Mouse (Mus musculus) ovary, adult 18-20 months (tissue): ENCODE measurements around the gene Nabp2.
A peak's percentile ranks its signal among the peaks of the same experiment; 100 is the strongest.

Source experiments
- DNase-seq: peaks from one replicate; pipeline ENCODE4 v3.0.0; 2022; ENCODE audit warnings: low spot score, mixed read lengths

Gene Nabp2

DNA sequence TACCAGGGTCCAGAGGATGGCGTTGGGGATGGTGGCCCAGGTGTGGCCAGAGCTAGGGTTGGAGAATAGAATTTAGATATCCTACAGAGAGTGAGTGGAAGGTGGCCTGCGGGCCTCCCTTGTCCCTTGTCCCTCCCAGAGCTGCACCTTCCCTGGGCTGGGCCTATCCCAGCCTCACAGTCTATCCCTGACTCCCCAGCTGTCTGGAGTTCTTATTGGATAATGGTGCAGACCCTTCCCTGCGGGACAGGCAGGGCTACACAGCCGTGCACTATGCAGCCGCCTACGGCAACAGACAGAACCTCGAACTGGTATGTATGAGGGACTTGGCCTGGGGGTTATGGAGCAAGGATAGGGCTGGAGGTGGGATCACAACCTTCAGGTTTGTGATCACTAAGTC is 25.4 kb downstream of the Nabp2 start:
- no peak for DNase-seq

DNA sequence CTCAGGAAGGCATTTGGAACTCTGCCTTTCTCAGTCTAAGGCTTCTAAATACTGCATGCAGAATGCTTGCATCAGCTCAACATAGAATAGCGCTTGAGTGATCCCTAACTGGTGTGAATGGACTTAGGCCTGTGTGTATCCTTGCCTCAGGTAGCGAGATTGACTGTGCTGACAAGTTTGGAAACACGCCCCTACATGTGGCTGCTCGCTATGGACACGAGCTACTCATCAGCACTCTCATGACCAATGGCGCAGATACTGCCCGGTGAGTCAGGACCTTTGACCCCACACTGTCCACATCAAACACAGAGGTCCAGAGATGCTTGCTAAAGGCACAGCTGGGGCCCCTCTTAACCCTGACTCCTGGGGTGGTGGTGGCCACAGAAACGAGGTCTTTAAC is 28.8 kb downstream of the Nabp2 start:
- DNase-seq = no peak

DNA sequence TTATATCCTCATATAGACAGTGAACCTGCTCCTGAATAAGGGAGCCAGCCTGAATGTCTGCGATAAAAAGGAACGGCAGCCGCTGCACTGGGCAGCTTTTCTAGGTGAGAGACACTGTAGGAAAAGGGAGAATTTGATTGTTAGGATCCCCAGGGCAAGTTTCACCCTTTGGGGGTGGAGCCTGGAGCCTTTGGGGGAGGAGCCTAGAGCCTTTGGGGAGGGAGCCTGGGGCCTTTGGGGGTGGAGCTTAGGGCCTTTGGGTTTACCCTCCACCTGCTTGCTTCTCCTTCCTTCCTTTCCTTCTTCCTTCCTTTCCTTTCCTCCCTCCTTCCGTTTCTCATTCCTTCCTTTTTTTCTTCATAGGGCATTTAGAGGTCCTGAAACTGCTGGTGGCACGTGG is 30.7 kb downstream of the Nabp2 start:
- no peak for DNase-seq

DNA sequence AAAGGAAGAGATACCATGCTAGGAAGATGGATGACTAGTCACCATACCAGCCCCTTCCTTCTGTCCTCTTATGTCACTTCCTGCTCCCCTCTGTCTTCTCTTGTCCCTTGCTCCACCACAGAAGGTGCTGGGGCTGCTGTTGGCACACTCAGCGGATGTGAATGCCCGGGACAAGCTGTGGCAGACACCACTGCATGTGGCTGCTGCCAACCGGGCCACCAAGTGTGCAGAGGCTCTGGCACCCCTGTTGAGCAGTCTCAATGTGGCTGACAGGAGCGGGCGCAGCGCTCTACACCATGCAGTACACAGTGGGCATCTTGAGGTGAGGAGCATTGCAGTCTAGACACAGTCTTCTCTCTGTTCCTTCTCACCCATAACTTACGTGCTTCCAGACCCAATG is 32.0 kb downstream of the Nabp2 start:
- DNase-seq = no peak

GRCm38 (mm10) chr10:128378462-128378861 is 32.8 kb downstream of the Nabp2 start:
- DNase-seq = no peak

DNA sequence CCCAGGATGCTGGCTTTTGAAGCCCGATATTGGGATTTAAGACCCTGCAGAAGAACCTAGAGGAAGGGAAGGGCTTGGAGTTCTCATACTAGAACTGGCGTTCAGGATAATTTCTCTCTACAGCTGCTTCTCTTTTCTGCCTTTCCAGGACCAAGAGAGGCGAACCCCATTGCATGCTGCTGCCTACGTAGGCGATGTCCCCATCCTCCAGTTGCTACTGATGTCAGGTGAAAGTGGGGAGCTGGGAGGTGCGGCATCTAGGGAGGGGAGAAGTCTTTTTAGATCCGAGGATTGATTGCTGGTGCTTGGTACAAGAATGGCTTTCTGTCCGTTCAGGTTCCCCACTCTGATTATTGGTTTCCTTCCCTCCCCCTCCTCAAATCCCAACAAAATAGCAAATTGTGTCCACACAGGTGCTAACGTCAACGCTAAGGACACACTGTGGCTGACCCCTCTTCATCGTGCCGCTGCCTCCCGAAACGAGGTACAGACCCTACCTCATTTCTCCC is 33.3 kb downstream of the Nabp2 start:
- DNase-seq = no peak

- no peak for DNase-seq
These were observed 33.9 kb downstream of the Nabp2 start for GRCm38 (mm10) chr10:128377222-128377939.

- DNase-seq = peak; percentile 74
These were observed 34.7 kb downstream of the Nabp2 start, which contains the start of gene Ankrd52 for GRCm38 (mm10) chr10:128376455-128377211. Gene Ankrd52, plus strand, starts transcription at chr10:128377115.

DNA sequence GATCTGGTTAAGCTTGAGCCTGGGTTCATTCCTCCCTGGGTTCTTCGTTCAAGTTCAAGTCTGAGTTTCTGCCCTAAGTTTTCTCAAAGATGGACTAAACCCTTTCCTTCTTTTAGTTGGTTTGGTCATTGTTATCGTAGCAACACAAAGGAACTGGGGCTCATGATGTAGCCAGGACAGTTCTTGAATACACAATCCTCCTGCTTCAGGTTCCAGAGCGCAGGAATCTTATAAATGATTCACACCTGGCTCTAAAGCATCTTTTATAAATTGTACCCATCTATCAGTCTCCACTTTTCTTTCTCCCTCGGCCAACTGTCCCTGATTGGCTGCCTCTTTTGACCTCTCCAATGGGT is 35.2 kb downstream of the Nabp2 start:
- no peak for DNase-seq

- no peak for DNase-seq
These were observed 36.9 kb downstream of the Nabp2 start for GRCm38 (mm10) chr10:128374393-128374792.

DNA sequence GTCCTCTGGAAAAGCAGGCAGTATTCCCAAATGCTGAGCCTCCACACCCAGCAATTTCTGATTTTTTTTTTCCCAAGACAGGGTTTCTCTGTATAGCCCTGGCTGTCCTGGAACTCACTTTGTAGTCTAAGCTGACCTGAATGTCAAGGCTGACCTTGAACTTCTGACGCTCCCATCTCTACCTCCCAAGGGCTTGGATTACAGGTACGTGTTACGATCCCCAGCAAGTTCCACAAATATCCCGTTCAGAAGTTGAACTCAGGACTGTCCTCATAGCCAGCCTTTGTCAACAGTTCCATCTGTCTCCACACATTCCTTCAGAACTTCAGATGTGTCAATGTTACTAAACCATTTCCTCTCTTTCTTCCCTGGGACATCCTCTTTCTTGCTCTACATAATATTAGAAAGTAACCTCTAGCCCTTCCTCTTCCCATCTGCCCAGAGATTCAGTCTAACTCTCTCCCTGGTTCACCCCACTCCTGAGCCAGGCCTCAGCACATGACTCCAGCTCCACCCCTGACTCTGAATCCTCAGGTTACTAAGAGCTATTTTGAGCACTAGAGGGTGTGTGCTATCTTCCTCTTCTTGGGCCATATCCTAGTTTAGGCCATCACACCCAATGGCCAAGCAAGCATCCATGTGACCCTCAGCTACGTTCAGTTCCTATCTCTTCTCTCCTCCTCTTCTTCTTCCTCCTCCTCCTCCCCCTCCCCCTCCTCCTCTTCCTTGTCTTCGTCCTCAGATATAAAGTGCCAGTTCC is 38.1 kb downstream of the Nabp2 start:
- DNase-seq = no peak

- DNase-seq = no peak
These were observed 39.1 kb downstream of the Nabp2 start for GRCm38 (mm10) chr10:128372142-128372541.

DNA sequence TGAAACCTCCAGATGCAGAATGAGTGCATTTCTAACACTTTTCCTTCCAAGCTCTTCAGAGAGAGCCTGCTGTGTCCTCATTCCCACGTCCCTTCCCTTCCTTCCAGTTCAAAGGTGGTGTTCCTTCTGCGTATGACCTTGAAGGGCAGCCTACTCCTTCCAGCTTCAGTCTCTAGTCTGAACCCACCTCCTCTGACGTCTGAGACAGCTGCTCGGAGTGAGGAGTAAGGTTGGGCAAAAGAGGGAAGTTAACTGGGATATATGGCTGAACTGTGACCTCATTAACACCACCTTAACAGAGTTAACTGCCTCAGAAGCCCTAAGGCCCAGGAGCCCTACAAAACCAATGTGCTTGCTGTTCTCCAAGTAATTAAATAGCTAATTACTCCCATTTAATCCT is 40.7 kb downstream of the Nabp2 start:
- DNase-seq = no peak

- no peak for DNase-seq
These were observed 41.3 kb downstream of the Nabp2 start for GRCm38 (mm10) chr10:128370021-128370420.

DNA sequence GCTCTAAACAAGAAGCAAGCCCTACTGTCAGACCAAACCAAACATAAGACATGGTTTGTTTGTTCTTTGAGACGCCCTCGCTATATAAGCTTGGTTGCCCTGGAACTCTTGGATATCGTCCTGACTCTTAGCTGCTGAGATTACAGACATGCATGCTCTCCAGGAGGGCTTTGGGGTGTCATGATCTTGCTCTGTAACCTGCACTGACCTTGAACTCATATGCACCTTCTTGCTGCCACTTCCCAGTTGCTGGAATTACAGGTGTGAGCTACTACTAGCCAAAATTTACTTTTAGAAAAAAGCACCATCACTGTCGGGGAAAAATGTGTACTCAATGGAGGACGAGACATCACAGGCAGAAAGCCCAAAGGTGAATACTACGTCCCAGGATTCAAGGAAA is 41.7 kb downstream of the Nabp2 start:
- DNase-seq = no peak

GRCm38 (mm10) chr10:128369218-128369543 is 42.1 kb downstream of the Nabp2 start:
- no peak for DNase-seq

DNA sequence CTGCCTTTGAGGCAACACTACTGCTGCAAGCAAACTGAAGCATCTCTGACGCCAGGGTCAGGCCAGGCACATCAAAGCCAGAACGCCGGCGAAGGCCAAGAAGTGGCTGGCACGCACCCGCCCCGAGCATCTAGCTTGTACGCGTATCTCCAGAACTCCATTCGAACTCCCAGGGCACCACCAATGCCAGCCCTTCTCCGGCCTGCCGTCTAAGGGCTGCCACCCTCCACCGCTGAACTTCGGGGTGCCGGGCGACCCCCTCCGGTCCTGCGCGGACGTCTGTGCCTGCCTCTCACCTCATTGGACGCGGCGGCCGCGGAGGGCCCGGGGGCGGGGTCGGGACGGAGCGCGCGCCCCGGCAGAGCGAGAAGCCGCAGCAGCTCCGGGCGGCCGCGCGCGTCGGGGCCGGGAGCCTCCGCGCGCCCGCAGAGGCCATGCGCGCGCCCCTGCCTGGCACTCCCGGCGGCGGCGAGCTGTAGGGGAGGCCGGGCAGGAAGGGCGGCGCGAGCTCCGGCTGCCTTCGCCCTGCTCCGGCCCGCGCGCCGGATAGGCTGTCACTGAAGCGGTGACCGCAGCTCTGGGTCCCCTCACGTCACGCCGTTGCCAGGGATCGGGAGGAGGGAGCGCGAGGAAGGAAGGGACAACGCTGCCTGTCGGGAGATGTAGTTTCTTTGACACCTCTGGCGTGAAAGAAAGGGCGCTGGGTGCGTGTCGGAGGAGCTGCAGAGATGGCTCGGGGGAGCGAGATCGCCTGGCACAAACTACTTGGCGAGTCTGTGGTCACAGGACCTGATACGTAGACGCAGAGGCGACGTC is 42.7 kb downstream of the Nabp2 start, which contains the start of gene Coq10a:
Gene Coq10a, minus strand, starts transcription at position 596 of the 816 bp plus-strand sequence.
- peak; percentile 87 for DNase-seq

GRCm38 (mm10) chr10:128367899-128368401 is 43.3 kb downstream of the Nabp2 start:
- no peak for DNase-seq

DNA sequence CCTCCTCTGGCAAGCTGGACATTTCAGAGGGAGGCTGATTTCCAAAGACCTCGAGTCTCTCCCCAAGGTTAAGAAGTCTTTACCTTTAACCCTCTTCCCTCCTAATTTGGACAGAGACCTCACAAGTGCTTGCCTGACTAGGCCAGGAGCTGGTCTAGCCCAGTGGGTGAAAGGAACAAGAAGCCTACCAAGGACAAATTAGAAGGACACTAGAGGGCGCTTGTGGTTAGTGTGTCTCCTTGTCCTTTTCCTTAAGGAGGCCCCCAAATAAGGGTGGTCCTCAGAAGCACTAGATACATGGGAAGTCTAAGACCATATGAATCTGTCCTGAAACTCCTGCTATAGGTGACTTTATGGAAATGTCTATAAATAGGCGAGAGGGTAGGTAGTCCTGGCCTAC is 48.7 kb downstream of the Nabp2 start:
- no peak for DNase-seq

GRCm38 (mm10) chr10:128361836-128362235 is 49.5 kb downstream of the Nabp2 start:
- no peak for DNase-seq

DNA sequence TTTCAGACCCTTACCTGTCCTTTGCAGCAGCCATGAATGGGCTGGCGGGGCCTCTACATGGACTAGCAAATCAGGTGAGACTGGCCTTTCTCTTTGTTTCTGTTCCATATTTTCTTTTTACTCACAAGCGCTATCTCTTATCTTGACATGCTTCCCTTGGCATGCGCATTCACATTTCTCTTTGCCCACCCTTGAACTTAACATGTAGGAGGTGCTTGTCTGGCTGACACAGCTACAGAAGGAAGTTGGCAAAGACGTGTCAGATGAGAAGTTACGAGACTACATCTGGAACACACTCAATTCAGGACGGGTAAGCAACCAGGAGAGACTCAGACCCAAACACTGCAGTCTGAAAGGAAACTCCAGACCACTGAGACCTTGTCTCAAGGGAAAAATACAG is 52.1 kb downstream of the Nabp2 start:
- DNase-seq = no peak

DNA sequence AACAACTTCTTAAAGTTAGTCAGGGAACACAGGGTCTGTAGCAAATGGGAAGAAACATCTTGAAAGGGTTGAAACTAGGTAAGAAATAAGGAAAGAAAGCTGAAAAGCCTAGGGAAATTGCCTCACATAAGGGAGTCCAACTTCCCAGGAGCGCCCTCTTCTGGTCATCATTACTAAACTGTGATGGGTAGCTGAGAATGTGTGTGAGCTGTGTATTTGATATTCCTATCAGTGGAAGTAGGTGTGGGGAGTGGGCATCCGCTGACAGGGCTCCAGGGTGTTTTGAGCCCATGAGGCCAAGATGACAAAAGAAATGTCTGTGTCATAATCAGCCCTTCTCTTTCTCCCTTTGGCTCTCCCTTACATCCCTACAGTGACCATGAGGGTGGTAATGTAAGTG is 52.5 kb downstream of the Nabp2 start:
- no peak for DNase-seq
